Mouse (Mus musculus) heart, adult 2 months (tissue): ENCODE measurements at regions not wholly inside any gene's neighbourhood (a gene's known extent, or its start where the extent isn't known, plus 50 kb on each side); places are given as distances from the start of the nearest gene placed in this dataset.

Source experiments
- DNase-seq, 2 experiments: peaks; one replicate each; pipeline ENCODE4 v3.0.0; 2021
- H3K27ac ChIP-seq: fragments of 200-600 bp; 2 replicates; pipeline ENCODE4 v1.8.1; 2022
- H3K27me3 ChIP-seq: fragments of 200-500 bp; 2 replicates; pipeline ENCODE4 v1.6.1; 2012; ENCODE audit warnings: mild to moderate bottlenecking, low read length, inconsistent platforms, mixed read lengths; ENCODE audit not compliant: control insufficient read depth, insufficient read depth
- H3K36me3 ChIP-seq: fragments of 200-500 bp; 2 replicates; pipeline ENCODE4 v1.6.1; 2012; ENCODE audit warnings: low read length, inconsistent platforms; ENCODE audit not compliant: control insufficient read depth, insufficient read depth
- H3K4me1 ChIP-seq: fragments of 200-500 bp; 2 replicates; pipeline ENCODE4 v1.6.1; 2011; ENCODE audit warnings: low read length; ENCODE audit not compliant: control insufficient read depth, insufficient read depth
- H3K4me3 ChIP-seq: fragments of 200-600 bp; 2 replicates; pipeline ENCODE4 v1.8.1; 2022
- H3K79me2 ChIP-seq: fragments of 200-500 bp; replicated peaks from 2 replicates; pipeline ENCODE4 v1.6.1; 2012; ENCODE audit warnings: mild to moderate bottlenecking, inconsistent platforms, low read length, moderate library complexity, mixed read lengths; ENCODE audit not compliant: control insufficient read depth, insufficient read depth
- H3K9ac ChIP-seq: fragments of 200-500 bp; 2 replicates; pipeline ENCODE4 v1.6.1; 2012; ENCODE audit warnings: low read depth, mild to moderate bottlenecking, control low read depth, inconsistent platforms, low read length, mixed read lengths
- CTCF ChIP-seq: fragments of 200-600 bp; IDR thresholded peaks from 2 replicates; pipeline ENCODE4 v1.8.1; 2022; ENCODE audit warnings: antibody characterized with exemption, mild to moderate bottlenecking, moderate library complexity
- EP300 ChIP-seq: fragments of 200-500 bp; IDR thresholded peaks from 2 replicates; pipeline ENCODE4 v1.6.1; 2011; ENCODE audit warnings: low read depth, low read length, control low read depth; ENCODE audit not compliant: insufficient read depth
- POLR2A ChIP-seq: fragments of 200-500 bp; IDR thresholded peaks from 2 replicates; pipeline ENCODE4 v1.6.1; 2011; ENCODE audit warnings: mild to moderate bottlenecking, low read depth, low read length, control low read depth; ENCODE audit not compliant: insufficient read depth
- WGBS: fragments of 180-500 bp; shearing (Covaris S2); methylation state at CpG from one replicate; pipeline ENCODE4 v1.1.7; 2018; 5-methylcytosine and 5-hydroxymethylcytosine counted together
- intact Hi-C: fragments of 180-260 bp; cut with DNase I; formaldehyde crosslinking; loops from one replicate; pipeline ENCODE4 v1.15.1; 2025

GRCm38 (mm10) chr14:72158537-72159323 lies 332.9 kb downstream of the Gm9195 start:
- no peak for TF ChIP-seq CTCF
- no peak for TF ChIP-seq POLR2A
- TF ChIP-seq EP300, result no peak
- Histone ChIP-seq H3K27ac (no peak overlapping the region), H3K4me3 (no peak overlapping the region), H3K36me3 (no peaks in the 10 kb centered on the region), H3K9ac (no peak overlapping the region), H3K4me1 (no peaks in the 10 kb centered on the region), H3K27me3 (no peaks in the 10 kb centered on the region), H3K79me2 (no peaks in the 10 kb centered on the region)
- intact Hi-C loops, result no loop called here
- WGBS, result 36% methylated on average over 13 of the region's 13 CpGs
- DNase-seq, result peak in 1 of 2 experiments; percentile 16

- intact Hi-C loops, result no loop called here
- H3K27me3 ChIP-seq, result no peaks in the 10 kb centered on the region
- no peaks in the 10 kb centered on the region for H3K79me2 ChIP-seq
- TF ChIP-seq CTCF (no peak), POLR2A (no peak), EP300 (no peak)
- H3K27ac ChIP-seq, result no peak overlapping the region
- no peak overlapping the region for H3K9ac ChIP-seq
- WGBS, result 59% methylated on average over 11 of the region's 11 CpGs
- DNase-seq, result no peak
- no peaks in the 10 kb centered on the region for H3K36me3 ChIP-seq
- H3K4me3 ChIP-seq, result no peak overlapping the region
- no peaks in the 10 kb centered on the region for H3K4me1 ChIP-seq
These were observed 336.3 kb downstream of the Gm9195 start for GRCm38 (mm10) chr14:72155197-72155907.

GRCm38 (mm10) chr14:72151676-72152075 lies 340.0 kb downstream of the Gm9195 start:
- H3K9ac ChIP-seq, result no peak overlapping the region
- H3K27me3 ChIP-seq, result no peaks in the 10 kb centered on the region
- H3K27ac ChIP-seq, result no peak overlapping the region
- intact Hi-C loops, result no loop called here
- no peaks in the 10 kb centered on the region for H3K79me2 ChIP-seq
- H3K4me1 ChIP-seq, result no peaks in the 10 kb centered on the region
- no peak overlapping the region for H3K4me3 ChIP-seq
- no peak for DNase-seq
- TF ChIP-seq POLR2A (no peak), CTCF (no peak), EP300 (no peak)
- H3K36me3 ChIP-seq, result no peaks in the 10 kb centered on the region
- 74% methylated on average over 4 of the region's 4 CpGs for WGBS

GRCm38 (mm10) chr14:72149463-72149862 lies 342.2 kb downstream of the Gm9195 start:
- TF ChIP-seq POLR2A, result no peak
- TF ChIP-seq EP300, result no peak
- no peak for TF ChIP-seq CTCF
- 22% methylated on average over 4 of the region's 4 CpGs for WGBS

GRCm38 (mm10) chr14:72148886-72149285 lies 342.8 kb downstream of the Gm9195 start:
- no peaks in the 10 kb centered on the region for H3K79me2 ChIP-seq
- DNase-seq, result no peak
- H3K36me3 ChIP-seq, result no peaks in the 10 kb centered on the region
- WGBS, result 32% methylated on average over 1 of the region's 1 CpGs
- no peaks in the 10 kb centered on the region for H3K4me1 ChIP-seq
- H3K4me3 ChIP-seq, result no peak overlapping the region
- no peak for TF ChIP-seq EP300
- TF ChIP-seq POLR2A, result no peak
- TF ChIP-seq CTCF, result no peak
- H3K27ac ChIP-seq, result no peak overlapping the region
- no peaks in the 10 kb centered on the region for H3K27me3 ChIP-seq
- intact Hi-C loops, result no loop called here
- H3K9ac ChIP-seq, result no peak overlapping the region

More at GRCm38 (mm10) chr14:72149463-72149862, 342.2 kb downstream of the Gm9195 start:
- no peak for DNase-seq
- no peaks in the 10 kb centered on the region for H3K4me1 ChIP-seq
- intact Hi-C loops, result no loop called here
- no peaks in the 10 kb centered on the region for H3K27me3 ChIP-seq
- H3K27ac ChIP-seq, result no peak overlapping the region
- H3K4me3 ChIP-seq, result no peak overlapping the region
- H3K36me3 ChIP-seq, result no peaks in the 10 kb centered on the region
- H3K79me2 ChIP-seq, result no peaks in the 10 kb centered on the region
- H3K9ac ChIP-seq, result no peak overlapping the region

- H3K4me1 ChIP-seq, result no peaks in the 10 kb centered on the region
- H3K4me3 ChIP-seq, result no peak overlapping the region
- DNase-seq, result no peak
- intact Hi-C loops, result no loop called here
- H3K36me3 ChIP-seq, result no peaks in the 10 kb centered on the region
- no peaks in the 10 kb centered on the region for H3K27me3 ChIP-seq
- H3K9ac ChIP-seq, result no peak overlapping the region
- WGBS, result 69% methylated on average over 2 of the region's 2 CpGs
- H3K27ac ChIP-seq, result no peak overlapping the region
- H3K79me2 ChIP-seq, result no peaks in the 10 kb centered on the region
- TF ChIP-seq POLR2A (no peak), CTCF (no peak), EP300 (no peak)
These were observed 345.3 kb downstream of the Gm9195 start for GRCm38 (mm10) chr14:72146381-72146780.
